Mouse (Mus musculus) neural tube, embryonic 11.5 days (tissue): ENCODE measurements around the gene Rapgefl1. TPM values are rescaled to one million over a fixed set of nuclear protein-coding genes. Genes with fewer than 3 reads are reported as not detected.

Source experiments
- ATAC-seq: fragments of 200-750 bp; cut with Nextera tagmentation; 2 replicates; pipeline ENCODE4 v1.8.0; 2017; ENCODE audit warnings: moderate number of reproducible peaks, mild to moderate bottlenecking, moderate TSS enrichment, moderate library complexity; ENCODE audit not compliant: insufficient read depth, low FRiP score, low TSS enrichment
- DNase-seq: peaks from one replicate; pipeline ENCODE4 v3.0.0-alpha.2; 2015; ENCODE audit warnings: low spot score
- H3K27ac ChIP-seq: fragments of 300-500 bp; sonication (generic); 2 replicates; pipeline ENCODE4 v1.5.1; 2014; ENCODE audit warnings: low read depth, mild to moderate bottlenecking, low read length
- H3K27me3 ChIP-seq: fragments of 300-500 bp; sonication (generic); 2 replicates; pipeline ENCODE4 v1.6.1; 2014; ENCODE audit warnings: mild to moderate bottlenecking, low read length, mixed read lengths; ENCODE audit not compliant: control insufficient read depth, insufficient read depth
- H3K36me3 ChIP-seq: fragments of 300-500 bp; sonication (generic); 2 replicates; pipeline ENCODE4 v1.6.1; 2014; ENCODE audit warnings: mild to moderate bottlenecking, low read length, moderate library complexity, mixed read lengths; ENCODE audit not compliant: control insufficient read depth, insufficient read depth
- H3K4me1 ChIP-seq: fragments of 300-500 bp; sonication (generic); 2 replicates; pipeline ENCODE4 v1.6.1; 2014; ENCODE audit warnings: low read length, mixed read lengths; ENCODE audit not compliant: control insufficient read depth, insufficient read depth
- H3K4me2 ChIP-seq: fragments of 300-500 bp; sonication (generic); 2 replicates; pipeline ENCODE4 v1.6.1; 2014; ENCODE audit warnings: low read depth, mild to moderate bottlenecking, moderate library complexity
- H3K4me3 ChIP-seq: fragments of 300-500 bp; sonication (generic); 2 replicates; pipeline ENCODE4 v1.5.1; 2014; ENCODE audit warnings: low read depth, low read length
- H3K9ac ChIP-seq: fragments of 300-500 bp; sonication (generic); 2 replicates; pipeline ENCODE4 v1.6.1; 2014; ENCODE audit warnings: mild to moderate bottlenecking, low read length
- H3K9me3 ChIP-seq: fragments of 300-500 bp; sonication (generic); 2 replicates; pipeline ENCODE4 v1.6.1; 2016; ENCODE audit warnings: low read length; ENCODE audit not compliant: control insufficient read depth
- WGBS: fragments of 180-500 bp; shearing (Covaris S2); extraction: QIAGEN DNeasy Blood & Tissue Kit; methylation state at CpG from one replicate; pipeline ENCODE4 v1.1.7; 2014; 5-methylcytosine and 5-hydroxymethylcytosine counted together
- polyA plus RNA-seq: library from polyadenylated mRNA; unstranded; fragments of >200 nt; fragmentation: Nextera tagmentation; extraction: Ambion mirVana; gene quantifications from 2 replicates; pipeline ENCODE4 v1.2.1, GENCODE M21; 2014

The Rapgefl1 gene
- polyA plus RNA-seq, 1 experiment from 2014 or later: 2.8 TPM

GRCm38 (mm10) chr11:98839402-98839801, 2.8 kb downstream of the Rapgefl1 start:
- DNase-seq: no peak
- H3K4me3 ChIP-seq: no peak overlapping the region
- 48% methylated on average over 6 of the region's 6 CpGs for WGBS

GRCm38 (mm10) chr11:98839897-98840296, 3.3 kb downstream of the Rapgefl1 start:
- WGBS: 69% methylated on average over 10 of the region's 10 CpGs
- Histone ChIP-seq H3K4me1 (peaks cover 2% of the 10 kb centered on the region; the same call in 1 of the 2 replicates), H3K9me3 (no peaks in the 10 kb centered on the region), H3K27ac (no peak overlapping the region), H3K27me3 (peaks cover 13% of the 10 kb centered on the region), H3K36me3 (no peaks in the 10 kb centered on the region), H3K9ac (no peak overlapping the region), H3K4me3 (no peak overlapping the region), H3K4me2 (no peak overlapping the region)
- ATAC-seq (no peak), DNase-seq (no peak)

More at GRCm38 (mm10) chr11:98839402-98839801, 2.8 kb downstream of the Rapgefl1 start:
- H3K27me3 ChIP-seq: peaks cover 13% of the 10 kb centered on the region
- H3K9ac ChIP-seq: no peak overlapping the region
- ATAC-seq: no peak
- H3K4me2 ChIP-seq: no peak overlapping the region
- no peaks in the 10 kb centered on the region for H3K9me3 ChIP-seq
- peaks cover 2% of the 10 kb centered on the region; the same call in 1 of the 2 replicates for H3K4me1 ChIP-seq
- H3K36me3 ChIP-seq: peaks cover 2% of the 10 kb centered on the region; the same call in 1 of the 2 replicates
- no peak overlapping the region for H3K27ac ChIP-seq

GRCm38 (mm10) chr11:98846016-98846415, 9.4 kb downstream of the Rapgefl1 start:
- no peak for DNase-seq
- Histone ChIP-seq H3K36me3 (no peaks in the 10 kb centered on the region), H3K9me3 (no peaks in the 10 kb centered on the region), H3K9ac (no peak overlapping the region), H3K27ac (no peak overlapping the region), H3K4me3 (no peak overlapping the region), H3K4me2 (no peak overlapping the region), H3K4me1 (peaks cover 15% of the 10 kb centered on the region), H3K27me3 (no peaks in the 10 kb centered on the region)
- no peak for ATAC-seq
- 68% methylated on average over 13 of the region's 13 CpGs for WGBS

- Histone ChIP-seq H3K4me1 (peaks cover 15% of the 10 kb centered on the region), H3K36me3 (no peaks in the 10 kb centered on the region), H3K4me2 (no peak overlapping the region), H3K4me3 (no peak overlapping the region), H3K9me3 (no peaks in the 10 kb centered on the region), H3K27ac (no peak overlapping the region), H3K27me3 (no peaks in the 10 kb centered on the region), H3K9ac (no peak overlapping the region)
- 69% methylated on average over 19 of the region's 19 CpGs for WGBS
- ATAC-seq (no peak), DNase-seq (no peak)
Measured at GRCm38 (mm10) chr11:98846865-98847604, 10.4 kb downstream of the Rapgefl1 start.

GRCm38 (mm10) chr11:98849196-98849894, 12.8 kb downstream of the Rapgefl1 start:
- H3K9ac ChIP-seq: peak overlapping the region; percentile 11; the same call in 1 of the 2 replicates
- H3K4me2 ChIP-seq: no peak overlapping the region
- H3K36me3 ChIP-seq: no peaks in the 10 kb centered on the region
- 7% methylated on average over 19 of the region's 19 CpGs for WGBS
- no peak overlapping the region for H3K27ac ChIP-seq
- ATAC-seq (no peak), DNase-seq (no peak)
- no peaks in the 10 kb centered on the region for H3K9me3 ChIP-seq
- peaks cover 15% of the 10 kb centered on the region for H3K4me1 ChIP-seq
- H3K27me3 ChIP-seq: no peaks in the 10 kb centered on the region
- no peak overlapping the region for H3K4me3 ChIP-seq

GRCm38 (mm10) chr11:98850100-98851093, 13.8 kb downstream of the Rapgefl1 start:
- H3K27me3 ChIP-seq: no peaks in the 10 kb centered on the region
- no peak overlapping the region for H3K27ac ChIP-seq
- 0 out of 2 replicates have a peak, but pooled peaks have one; percentile 41 for ATAC-seq
- WGBS: 54% methylated on average over 26 of the region's 26 CpGs
- no peaks in the 10 kb centered on the region for H3K36me3 ChIP-seq
- H3K9me3 ChIP-seq: no peaks in the 10 kb centered on the region
- no peak overlapping the region; the same call in 1 of the 2 replicates for H3K9ac ChIP-seq
- DNase-seq: peak; percentile 69
- peak overlapping the region; percentile 19 for H3K4me2 ChIP-seq
- H3K4me3 ChIP-seq: no peak overlapping the region; the same call in 1 of the 2 replicates
- peaks cover 15% of the 10 kb centered on the region for H3K4me1 ChIP-seq

- peaks cover 13% of the 10 kb centered on the region for H3K4me1 ChIP-seq
- no peak overlapping the region for H3K27ac ChIP-seq
- 92% methylated on average over 8 of the region's 8 CpGs for WGBS
- ATAC-seq (no peak), DNase-seq (no peak)
- no peaks in the 10 kb centered on the region for H3K36me3 ChIP-seq
- H3K9me3 ChIP-seq: no peaks in the 10 kb centered on the region
- 0 out of 2 replicates have a peak overlapping the region, but pooled peaks have one; percentile 1 for H3K9ac ChIP-seq
- no peak overlapping the region for H3K4me3 ChIP-seq
- no peak overlapping the region for H3K4me2 ChIP-seq
- no peaks in the 10 kb centered on the region for H3K27me3 ChIP-seq
Measured at GRCm38 (mm10) chr11:98854116-98854515, 17.5 kb downstream of the Rapgefl1 start.

GRCm38 (mm10) chr11:98854659-98855058, 18.1 kb downstream of the Rapgefl1 start:
- Histone ChIP-seq H3K9ac (no peak overlapping the region), H3K27me3 (no peaks in the 10 kb centered on the region), H3K9me3 (no peaks in the 10 kb centered on the region), H3K4me2 (no peak overlapping the region), H3K4me3 (no peak overlapping the region), H3K27ac (no peak overlapping the region), H3K36me3 (no peaks in the 10 kb centered on the region), H3K4me1 (peaks cover 8% of the 10 kb centered on the region)
- ATAC-seq (no peak), DNase-seq (no peak)
- 92% methylated on average over 2 of the region's 2 CpGs for WGBS
